Mouse (Mus musculus) lung, adult 2 months (tissue): ENCODE results near the gene Hspb8. TPM values are rescaled to one million over a fixed set of nuclear protein-coding genes. Genes with fewer than 3 reads are reported as not detected.

Experiments
- DNase-seq: peaks from one replicate; pipeline ENCODE4 v3.0.0; 2022
- H3K4me1 ChIP-seq: fragments of 200-500 bp; 2 replicates; pipeline ENCODE4 v1.6.1; 2011; ENCODE audit warnings: low read length; ENCODE audit not compliant: control insufficient read depth, insufficient read depth
- H3K4me3 ChIP-seq: fragments of 200-500 bp; replicated peaks from 2 replicates; pipeline ENCODE3; 2011; ENCODE audit warnings: low read depth, mild to moderate bottlenecking, control low read depth, low read length; ENCODE audit errors: extremely low read depth
- CTCF ChIP-seq: fragments of 200-500 bp; IDR thresholded peaks from 2 replicates; pipeline ENCODE4 v1.5.1; 2011; ENCODE audit warnings: mild to moderate bottlenecking, low read length, control low read depth; ENCODE audit not compliant: insufficient read depth
- POLR2A ChIP-seq: fragments of 200-500 bp; IDR thresholded peaks from 2 replicates; pipeline ENCODE4 v1.6.1; 2011; ENCODE audit warnings: low read depth, mild to moderate bottlenecking, control low read depth, low read length, borderline replicate concordance; ENCODE audit errors: extremely low read depth
- WGBS: fragments of 180-500 bp; shearing (Covaris S2); methylation state at CpG from one replicate; pipeline ENCODE4 v1.1.7; 2018; 5-methylcytosine and 5-hydroxymethylcytosine counted together
- polyA plus RNA-seq: library from polyadenylated mRNA; depleted of rRNA; stranded (reverse); fragments of >200 nt; gene quantifications from 2 replicates; pipeline ENCODE4 v1.2.3, GENCODE M21; 2012; rRNA removed

The Hspb8 gene
- polyA plus RNA-seq, 1 experiment, result 72.4 TPM

DNA sequence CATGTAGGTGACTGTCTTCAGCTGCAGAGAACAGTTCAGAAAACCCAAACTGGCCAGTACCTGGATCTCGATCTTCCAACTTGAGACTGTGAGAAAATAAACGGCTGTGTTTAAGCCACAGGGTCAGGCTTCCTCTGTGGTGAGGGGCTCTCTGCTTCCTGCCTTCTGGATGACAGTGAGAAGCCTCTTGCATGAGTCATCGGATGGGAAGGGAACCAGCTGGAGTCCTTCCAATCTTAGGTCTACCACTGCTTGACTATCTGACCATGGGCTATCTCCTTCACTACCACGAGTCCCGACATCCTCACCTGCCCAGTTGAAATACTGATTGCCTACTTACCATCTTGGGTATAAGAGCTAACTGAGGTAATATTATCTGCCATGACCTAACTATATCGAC is 40.9 kb downstream of the Hspb8 start:
- 58% methylated on average over 6 of the region's 6 CpGs for WGBS
- Histone ChIP-seq H3K4me3 (no peak overlapping the region), H3K4me1 (no peaks in the 10 kb centered on the region)
- TF ChIP-seq POLR2A (no peak), CTCF (no peak)
- DNase-seq, result no peak

DNA sequence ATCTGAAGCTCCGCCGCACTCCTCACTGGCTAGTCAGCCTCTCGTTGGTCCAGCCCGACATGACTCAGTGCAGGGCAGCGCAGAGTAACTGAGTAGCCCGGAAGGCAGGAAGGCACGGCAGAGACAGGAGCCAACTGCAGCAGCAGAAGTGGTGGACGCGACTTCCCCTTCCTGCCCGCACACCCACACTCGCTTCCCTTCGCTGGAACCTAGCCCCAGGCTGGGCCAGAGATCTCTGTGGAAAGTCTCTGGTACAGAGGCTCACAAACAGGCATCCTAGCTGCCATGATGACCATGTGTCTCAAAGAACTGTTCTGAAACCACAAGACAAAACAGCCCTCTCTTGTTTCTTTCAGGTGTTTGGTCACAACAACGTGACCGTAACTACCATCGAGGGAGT is 41.4 kb downstream of the Hspb8 start:
- TF ChIP-seq CTCF (no peak), POLR2A (no peak)
- DNase-seq, result no peak
- Histone ChIP-seq H3K4me1 (no peaks in the 10 kb centered on the region), H3K4me3 (no peak overlapping the region)
- WGBS, result 47% methylated on average over 15 of the region's 15 CpGs

DNA sequence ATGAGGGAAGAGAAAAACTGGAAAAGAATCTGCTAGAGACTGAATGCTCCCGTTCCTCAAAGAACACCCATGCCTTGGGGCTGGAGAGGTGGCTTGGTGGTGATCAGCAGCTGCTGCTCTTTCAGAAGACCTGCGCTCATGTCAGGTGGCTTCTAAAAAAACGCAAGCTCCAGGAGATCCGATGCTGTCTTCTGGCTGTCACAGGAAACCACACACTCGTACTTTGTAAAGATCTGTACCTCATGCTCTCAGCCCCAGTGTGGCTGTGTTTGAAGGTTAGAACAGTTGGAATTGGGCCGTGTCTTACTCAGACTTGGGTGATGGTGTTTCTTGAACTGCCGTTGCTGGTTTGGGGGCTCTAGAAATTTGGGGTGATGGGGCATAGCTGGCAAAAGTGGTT is 42.3 kb downstream of the Hspb8 start:
- Histone ChIP-seq H3K4me3 (no peak overlapping the region), H3K4me1 (no peaks in the 10 kb centered on the region)
- WGBS, result 79% methylated on average over 7 of the region's 7 CpGs
- TF ChIP-seq POLR2A (no peak), CTCF (no peak)
- no peak for DNase-seq

DNA sequence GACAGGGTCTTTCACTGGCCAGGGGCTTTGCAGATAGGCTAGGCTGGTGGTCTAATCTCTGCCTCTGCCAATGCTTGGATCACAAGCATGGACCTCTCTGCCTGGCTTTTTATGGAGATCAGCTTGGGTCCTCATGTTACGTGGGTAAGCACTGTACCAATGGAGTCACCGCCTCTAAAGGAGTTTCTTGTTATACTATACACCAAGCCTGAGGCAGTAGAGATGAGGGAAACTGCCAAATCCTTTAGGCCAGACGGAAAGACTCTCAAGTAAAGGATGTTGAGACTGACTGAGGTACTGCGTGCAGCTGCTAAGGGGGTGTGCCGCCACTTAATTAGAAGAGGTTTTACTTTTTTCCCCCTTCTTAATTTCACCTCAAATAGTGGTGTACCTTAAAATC is 43.8 kb downstream of the Hspb8 start:
- 76% methylated on average over 5 of the region's 5 CpGs for WGBS

DNA sequence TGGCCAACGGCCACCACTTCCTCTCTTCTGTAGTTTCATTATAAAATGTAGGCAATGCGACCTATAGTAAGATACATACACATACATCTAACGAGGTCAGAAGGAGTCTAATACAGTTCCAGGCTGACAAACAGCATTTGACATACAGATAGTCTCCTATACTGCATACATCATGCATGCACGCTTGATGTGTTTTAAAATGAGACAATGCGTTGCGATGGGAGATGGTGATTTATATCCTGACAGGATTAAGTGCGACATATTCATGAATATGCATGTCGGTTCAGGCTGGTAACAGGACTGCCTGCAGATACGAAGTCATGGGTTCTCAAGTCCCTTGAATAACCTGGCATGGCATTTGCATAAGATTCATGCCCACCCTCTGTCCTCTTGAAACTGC is 54.7 kb downstream of the Hspb8 start:
- H3K4me3 ChIP-seq, result no peak overlapping the region
- TF ChIP-seq CTCF (no peak), POLR2A (no peak)
- no peaks in the 10 kb centered on the region for H3K4me1 ChIP-seq
- DNase-seq, result no peak
- WGBS, result 74% methylated on average over 9 of the region's 9 CpGs

More for the DNA sequence above, 43.8 kb downstream of the Hspb8 start:
- TF ChIP-seq POLR2A, result no peak
- TF ChIP-seq CTCF, result no peak
- H3K4me3 ChIP-seq, result no peak overlapping the region
- no peaks in the 10 kb centered on the region for H3K4me1 ChIP-seq
- DNase-seq, result no peak

DNA sequence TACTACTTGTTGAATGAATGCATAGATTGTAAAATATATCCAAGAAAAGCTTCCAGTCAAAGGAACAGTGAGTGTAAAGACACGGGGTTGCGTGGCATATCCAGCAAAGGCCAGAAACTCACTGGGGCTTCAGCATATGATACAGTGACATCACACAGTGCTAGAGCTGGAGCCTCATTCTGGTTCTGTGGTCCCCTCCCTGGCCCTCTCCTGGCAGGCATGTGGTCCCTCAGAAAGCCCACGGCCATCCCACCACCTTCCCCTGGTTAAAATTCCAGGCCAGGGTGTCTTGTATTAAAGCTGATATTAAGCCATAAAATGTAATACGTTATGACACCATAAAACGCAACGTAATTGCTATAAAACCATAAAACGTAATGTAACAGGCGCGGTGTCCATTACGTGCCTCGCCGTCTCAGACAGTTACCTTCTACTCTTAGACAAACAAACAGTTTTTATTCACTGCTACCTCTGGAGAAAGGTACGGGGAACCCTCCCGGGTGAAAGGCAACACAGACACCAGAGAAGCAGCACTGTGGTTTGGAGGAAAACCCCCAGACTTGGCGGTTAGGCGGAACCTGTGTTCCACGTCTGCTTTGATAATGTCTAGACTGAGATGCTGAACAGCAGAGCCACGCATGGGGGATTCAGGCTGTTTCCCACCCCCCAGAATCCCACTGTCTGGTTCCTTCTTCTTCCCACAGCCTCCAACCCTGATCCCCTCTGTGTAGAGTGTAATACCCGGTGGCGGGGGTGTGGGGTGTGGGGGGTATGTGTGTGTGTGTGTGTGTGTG is 55.6 kb downstream of the Hspb8 start:
- Histone ChIP-seq H3K4me1 (no peaks in the 10 kb centered on the region), H3K4me3 (no peak overlapping the region)
- TF ChIP-seq CTCF (no peak), POLR2A (no peak)
- DNase-seq, result no peak
- 82% methylated on average over 20 of the region's 20 CpGs for WGBS

DNA sequence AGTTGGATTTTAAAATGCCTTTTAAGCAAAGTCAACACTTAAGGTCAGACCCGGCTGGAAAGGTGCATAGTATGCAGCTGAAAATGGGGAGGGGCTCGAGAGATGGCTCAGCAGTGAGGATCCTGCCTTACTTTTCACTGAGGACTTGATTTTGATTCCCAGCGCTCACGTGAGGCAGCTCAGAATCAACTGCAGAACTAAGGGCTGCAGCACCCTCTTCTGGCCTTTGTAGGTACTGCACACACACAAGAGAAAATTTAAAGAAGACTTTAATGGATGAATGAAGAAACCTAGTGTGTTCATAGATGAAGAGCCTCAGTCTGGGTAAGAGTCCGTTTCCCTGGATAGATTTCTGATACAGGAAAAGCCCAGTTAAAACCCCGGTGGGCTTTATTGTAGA is 61.3 kb downstream of the Hspb8 start:
- TF ChIP-seq CTCF, result no peak
- no peak for TF ChIP-seq POLR2A
- WGBS, result 72% methylated on average over 6 of the region's 6 CpGs
- no peak for DNase-seq
- Histone ChIP-seq H3K4me3 (no peak overlapping the region), H3K4me1 (no peaks in the 10 kb centered on the region)

DNA sequence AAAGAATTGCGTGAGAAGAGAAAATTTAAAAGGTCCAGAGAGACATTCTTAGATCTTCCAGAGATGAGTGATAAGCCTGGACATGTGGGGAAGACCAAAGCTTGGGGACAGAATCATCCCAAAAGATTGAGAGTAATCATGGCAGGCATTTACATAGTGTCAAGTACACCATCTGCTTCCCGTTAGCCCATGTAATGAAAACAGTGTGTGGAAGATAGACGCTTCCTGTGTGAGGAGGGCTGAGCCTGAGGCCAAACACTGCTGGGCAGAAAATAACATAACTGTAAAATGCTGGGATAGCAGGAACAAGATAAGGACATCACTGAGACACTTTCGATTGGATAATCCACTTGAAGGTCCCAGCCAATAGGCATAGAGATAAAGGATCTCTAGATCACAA is 61.9 kb downstream of the Hspb8 start:
- Histone ChIP-seq H3K4me3 (no peak overlapping the region), H3K4me1 (no peaks in the 10 kb centered on the region)
- no peak for DNase-seq
- 47% methylated on average over 4 of the region's 4 CpGs for WGBS
- TF ChIP-seq CTCF, result no peak
- TF ChIP-seq POLR2A, result no peak

Other genes starting within 250 kb of the Hspb8 start
- gene Ccdc60, start 133.9 kb downstream of the Hspb8 start, polyA plus RNA-seq, result 1.4 and 1.5 TPM in 2 replicates
- gene Srrm4, start 169.0 kb upstream of the Hspb8 start, polyA plus RNA-seq, result 0.20 and 0.49 TPM in 2 replicates